Mouse (Mus musculus) erythroid progenitor cell, adult 5-6 weeks (primary cell): ENCODE measurements around the gene Tgfbr2. TPM values are rescaled to one million over a fixed set of nuclear protein-coding genes. Genes with fewer than 3 reads are reported as not detected.

ENCODE experiments used
- ATAC-seq: replicated peaks from 2 replicates; pipeline ENCODE4 v1.8.0; 2016; ENCODE audit warnings: moderate number of reproducible peaks, mild to moderate bottlenecking, moderate TSS enrichment, inconsistent platforms; ENCODE audit not compliant: poor library complexity, low FRiP score, severe bottlenecking
- total RNA-seq, 2 experiments: library from RNA; stranded (forward) in 1 of 2; stranded (reverse) in 1 of 2; fragments of 150-400 nt in 1 of 2; fragments of 186-747, 209-891 nt in 1 of 2; gene quantifications; 2 replicates each; pipeline versions ENCODE4 v1.2.3 to v1.2.4; 2015 to 2017; ENCODE audit warnings: low replicate concordance in 2 of 2

The Tgfbr2 gene
- 9.4 and 10.5 TPM in 2 replicates for total RNA-seq (2015; ENCODE audit: low replicate concordance)
- 5.3 and 5.6 TPM in 2 replicates for total RNA-seq (2017; ENCODE audit: low replicate concordance)

GRCm38 (mm10) chr9:116174481-116175461 is at the start of gene Tgfbr2:
Gene Tgfbr2 (minus strand): TSS chr9:116175360.
- ATAC-seq, result 0 out of 2 replicates have a peak, but pooled peaks have one; percentile 14

GRCm38 (mm10) chr9:116223368-116223767 is 48.2 kb upstream of the Tgfbr2 start:
- ATAC-seq, result no peak

GRCm38 (mm10) chr9:116222643-116223042 is 47.5 kb upstream of the Tgfbr2 start:
- ATAC-seq, result no peak

- no peak for ATAC-seq
These were observed 46.8 kb upstream of the Tgfbr2 start for GRCm38 (mm10) chr9:116222000-116222399.

- no peak for ATAC-seq
These were observed 46.4 kb upstream of the Tgfbr2 start for GRCm38 (mm10) chr9:116221565-116221964.

GRCm38 (mm10) chr9:116220616-116221015 is 45.5 kb upstream of the Tgfbr2 start:
- ATAC-seq, result no peak

GRCm38 (mm10) chr9:116220159-116220515 is 45.0 kb upstream of the Tgfbr2 start:
- ATAC-seq, result no peak

- no peak for ATAC-seq
These were observed 44.3 kb upstream of the Tgfbr2 start for GRCm38 (mm10) chr9:116219234-116220158.

- ATAC-seq, result no peak
These were observed 43.6 kb upstream of the Tgfbr2 start for GRCm38 (mm10) chr9:116218780-116219179.

GRCm38 (mm10) chr9:116217099-116217498 is 41.9 kb upstream of the Tgfbr2 start:
- no peak for ATAC-seq

GRCm38 (mm10) chr9:116216677-116217076 is 41.5 kb upstream of the Tgfbr2 start:
- ATAC-seq, result no peak

GRCm38 (mm10) chr9:116214296-116214695 is 39.1 kb upstream of the Tgfbr2 start:
- no peak for ATAC-seq

GRCm38 (mm10) chr9:116212915-116213619 is 37.9 kb upstream of the Tgfbr2 start:
- ATAC-seq, result no peak

GRCm38 (mm10) chr9:116212069-116212468 is 36.9 kb upstream of the Tgfbr2 start:
- no peak for ATAC-seq

GRCm38 (mm10) chr9:116208169-116208904 is 33.2 kb upstream of the Tgfbr2 start:
- ATAC-seq, result no peak

- no peak for ATAC-seq
These were observed 31.7 kb upstream of the Tgfbr2 start for GRCm38 (mm10) chr9:116206901-116207300.

- ATAC-seq, result no peak
These were observed 28.5 kb upstream of the Tgfbr2 start for GRCm38 (mm10) chr9:116203675-116204074.

- ATAC-seq, result no peak
These were observed 24.0 kb upstream of the Tgfbr2 start for GRCm38 (mm10) chr9:116199127-116199526.

- no peak for ATAC-seq
These were observed 23.3 kb upstream of the Tgfbr2 start for GRCm38 (mm10) chr9:116198488-116198887.
